Mouse (Mus musculus) embryo, embryonic 10.5 days (tissue): Measurements from ENCODE around the gene Npm3.

ENCODE experiments used
- DNase-seq: peaks from one replicate; pipeline ENCODE4 v3.0.0-alpha.2; 2015; ENCODE audit warnings: low spot score

Npm3 gene

DNA sequence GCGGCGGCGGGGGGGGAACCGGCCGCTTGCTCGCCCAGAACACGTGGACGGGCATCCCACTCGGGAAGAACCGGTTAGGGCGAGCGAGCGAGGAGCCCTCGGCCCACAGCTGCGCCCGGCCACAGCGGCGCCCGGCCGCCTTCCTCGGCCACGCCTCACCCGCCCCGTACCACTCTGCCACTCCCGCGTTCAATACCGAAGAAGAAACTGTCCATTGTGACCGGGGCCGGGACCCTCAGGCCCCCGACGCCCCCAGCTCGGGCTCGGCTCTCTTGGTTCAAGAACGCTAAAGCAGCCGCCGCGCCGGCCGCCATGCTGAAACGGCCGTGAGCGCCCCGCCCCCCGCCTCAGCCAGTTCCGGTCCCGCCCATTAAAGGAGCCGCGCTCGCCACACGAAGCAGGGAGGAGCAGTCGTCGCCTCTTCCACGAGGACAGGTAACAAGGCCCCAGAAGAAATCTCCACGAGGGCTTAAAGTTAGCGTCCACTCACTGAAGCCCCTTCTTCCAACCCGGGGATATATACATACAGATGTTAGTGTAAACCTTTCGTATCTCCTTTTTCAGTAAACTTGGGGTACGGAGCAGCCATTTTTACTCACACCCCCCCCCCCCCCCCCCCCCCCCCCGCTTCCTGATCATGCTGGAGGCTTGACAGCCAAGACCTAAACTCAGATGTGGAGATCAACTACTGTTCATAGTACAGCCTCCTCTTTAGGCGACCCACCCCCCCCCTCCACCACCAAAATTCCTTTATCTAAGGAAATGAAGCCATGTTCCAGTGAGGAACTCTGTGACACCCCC, at the start of gene Npm3:
TSS of gene Npm3 (minus strand) at position 349 of the 801 bp plus-strand sequence.
- peak; percentile 93 for DNase-seq

GRCm38 (mm10) chr19:45796879-45797278, 47.5 kb upstream of the Npm3 start:
- DNase-seq, result no peak

- DNase-seq, result peak; percentile 61
Observed at GRCm38 (mm10) chr19:45796061-45796556, 46.7 kb upstream of the Npm3 start.

- DNase-seq, result no peak
Observed at GRCm38 (mm10) chr19:45795406-45795944, 46.1 kb upstream of the Npm3 start.

GRCm38 (mm10) chr19:45794718-45795117, 45.3 kb upstream of the Npm3 start:
- DNase-seq, result no peak

- no peak for DNase-seq
Observed at GRCm38 (mm10) chr19:45792404-45792803, 43.0 kb upstream of the Npm3 start.

DNA sequence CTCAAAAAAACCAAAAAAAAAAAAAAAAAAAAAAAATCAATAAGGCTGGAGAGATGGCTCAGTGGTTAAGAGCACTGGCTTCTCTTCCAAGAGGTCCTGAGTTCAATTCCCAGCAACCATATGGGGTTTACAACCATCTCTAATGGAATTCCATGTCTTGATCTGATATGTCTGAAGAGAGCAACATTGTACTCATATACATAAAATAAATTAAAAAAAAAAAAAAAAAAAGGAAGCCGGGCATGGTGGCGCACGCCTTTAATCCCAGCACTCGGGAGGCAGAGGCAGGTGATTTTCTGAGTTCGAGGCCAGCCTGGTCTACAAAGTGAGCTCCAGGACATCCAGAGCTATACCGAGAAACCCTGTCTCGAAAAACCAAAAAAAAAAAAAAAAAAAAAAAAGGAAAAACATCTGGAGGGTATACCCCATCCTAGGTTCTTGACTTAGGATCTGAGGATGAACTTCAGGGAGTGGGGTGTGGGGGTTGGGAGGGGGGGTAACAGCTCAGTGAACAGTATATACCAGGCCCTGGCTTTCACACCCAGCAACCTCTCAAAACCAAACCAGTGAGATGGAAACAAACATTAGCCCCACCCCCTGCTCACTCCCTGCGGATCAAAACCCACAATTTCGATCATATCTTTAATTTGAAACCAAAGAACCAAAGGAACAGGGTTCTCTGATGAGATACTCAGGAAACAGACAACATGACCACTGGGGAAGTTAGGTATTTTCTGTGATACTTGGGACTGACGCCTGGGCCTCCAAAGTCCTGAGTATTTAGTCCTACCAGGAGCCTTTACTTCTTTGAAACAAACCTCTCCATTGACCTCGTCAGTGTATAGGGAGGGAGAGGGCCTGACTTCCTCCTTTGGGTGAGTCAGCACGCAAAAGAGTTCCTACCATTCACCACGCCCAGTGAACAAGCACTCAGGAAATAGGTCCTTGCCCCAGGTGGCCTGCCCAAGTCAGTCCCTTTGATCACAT, 40.8 kb upstream of the Npm3 start:
- DNase-seq, result no peak

GRCm38 (mm10) chr19:45789365-45789764, 40.0 kb upstream of the Npm3 start:
- no peak for DNase-seq

GRCm38 (mm10) chr19:45788337-45788736, 38.9 kb upstream of the Npm3 start:
- no peak for DNase-seq

GRCm38 (mm10) chr19:45787450-45787849, 38.1 kb upstream of the Npm3 start:
- no peak for DNase-seq

GRCm38 (mm10) chr19:45785470-45785869, 36.1 kb upstream of the Npm3 start:
- DNase-seq, result no peak

DNA sequence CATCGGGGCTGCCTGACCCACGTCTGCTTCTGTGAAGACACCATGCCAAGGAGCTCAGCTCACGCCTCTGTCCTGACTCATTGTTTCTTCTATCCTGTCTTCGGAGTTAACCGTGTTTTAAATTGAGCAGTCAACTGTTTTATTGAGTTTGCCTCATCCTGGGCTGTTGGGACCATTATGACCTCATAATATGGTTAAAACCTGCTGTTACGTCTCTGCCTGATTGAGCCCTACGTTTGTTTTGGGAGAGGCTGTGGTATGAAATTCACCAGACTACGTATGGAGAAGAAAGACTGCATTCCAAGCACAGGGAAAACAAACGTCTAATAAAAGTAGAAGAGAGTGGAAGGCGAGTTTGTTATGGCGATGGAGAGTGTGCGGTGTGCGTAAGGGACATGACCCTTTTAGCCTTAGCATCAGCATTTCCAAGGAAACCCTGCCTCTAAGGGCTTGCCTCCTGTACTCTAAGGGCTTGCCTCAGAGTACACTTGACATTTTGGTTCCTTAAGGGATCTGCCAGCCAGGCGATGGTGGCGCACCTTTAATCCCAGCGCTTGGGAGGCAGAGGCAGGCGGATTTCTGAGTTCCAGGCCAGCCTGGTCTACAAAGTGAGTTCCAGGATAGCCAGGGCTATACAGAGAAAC, 34.7 kb upstream of the Npm3 start:
- no peak for DNase-seq

GRCm38 (mm10) chr19:45783181-45783932, 34.0 kb upstream of the Npm3 start, which contains the start of gene Mgea5:
TSS of gene Mgea5 (minus strand) at chr19:45783837.
- peak; percentile 99 for DNase-seq

GRCm38 (mm10) chr19:45782315-45783001, 33.1 kb upstream of the Npm3 start:
- DNase-seq, result peak; percentile 79

DNA sequence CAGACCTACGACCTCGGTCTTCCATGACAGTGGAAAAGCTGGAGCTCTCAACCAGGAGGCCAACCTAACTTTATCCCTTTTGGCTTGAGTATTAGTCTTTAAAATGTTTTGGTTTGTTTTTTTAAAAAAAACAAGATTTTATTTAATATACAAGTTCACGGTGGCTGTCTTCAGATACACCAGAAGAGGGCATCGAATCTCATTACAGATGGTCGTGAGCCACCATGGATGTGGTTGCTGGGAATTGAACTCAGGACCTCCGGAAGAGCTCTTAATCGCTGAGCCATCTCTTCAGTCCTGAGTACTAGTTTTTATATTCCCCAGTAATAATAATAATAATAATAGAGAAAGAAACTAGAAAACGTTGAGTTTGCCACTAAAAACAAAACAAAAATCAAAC, 32.3 kb upstream of the Npm3 start:
- no peak for DNase-seq

DNA sequence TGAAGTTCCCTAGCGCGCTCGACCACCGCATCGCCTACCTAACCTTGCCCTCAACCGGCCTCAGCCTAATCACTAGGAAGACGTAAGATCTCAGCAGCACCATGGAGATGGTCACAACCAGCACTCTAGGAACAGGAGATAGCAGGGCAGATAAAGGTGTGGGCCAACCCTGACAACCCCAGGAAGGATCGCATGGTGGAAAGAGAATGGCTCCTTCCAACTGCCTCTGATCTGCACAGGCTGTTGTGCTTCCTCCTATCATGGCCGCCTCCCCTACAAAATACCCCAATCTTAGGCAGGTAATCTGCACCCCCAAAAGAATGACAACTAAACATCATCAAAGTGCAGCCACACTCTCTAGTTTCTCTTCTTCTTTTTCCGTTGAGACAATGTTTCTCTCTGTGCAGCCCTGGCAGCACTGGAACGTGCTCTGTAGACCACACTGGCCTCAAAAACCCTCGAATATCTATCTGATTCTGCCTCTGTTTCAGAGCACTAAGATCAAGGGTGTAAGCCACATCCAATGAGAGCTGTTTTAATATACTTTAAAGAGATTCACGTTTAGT, 31.0 kb upstream of the Npm3 start:
- DNase-seq, result no peak

DNA sequence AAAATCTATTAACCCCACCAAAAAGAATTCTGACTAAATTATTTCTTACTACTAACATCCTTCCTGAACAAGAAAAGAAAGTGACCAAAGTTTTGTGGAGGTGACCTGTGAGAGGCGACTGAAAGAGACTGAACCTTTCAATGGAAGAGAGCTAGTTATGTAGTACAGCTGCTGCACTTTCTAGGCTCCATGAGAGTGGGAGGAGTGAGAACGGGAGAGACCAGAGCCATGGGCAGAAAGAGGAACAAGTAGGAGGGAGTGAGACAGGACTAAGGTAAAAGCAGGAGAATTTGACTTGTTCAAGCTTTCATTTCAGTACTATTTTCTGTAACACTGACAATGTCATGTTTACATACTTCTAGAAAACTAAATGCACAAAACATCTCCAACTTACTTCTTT, 26.1 kb upstream of the Npm3 start:
- no peak for DNase-seq

- DNase-seq, result no peak
Observed at GRCm38 (mm10) chr19:45771501-45771900, 22.1 kb upstream of the Npm3 start.

GRCm38 (mm10) chr19:45760810-45761209, 11.4 kb upstream of the Npm3 start:
- no peak for DNase-seq

DNA sequence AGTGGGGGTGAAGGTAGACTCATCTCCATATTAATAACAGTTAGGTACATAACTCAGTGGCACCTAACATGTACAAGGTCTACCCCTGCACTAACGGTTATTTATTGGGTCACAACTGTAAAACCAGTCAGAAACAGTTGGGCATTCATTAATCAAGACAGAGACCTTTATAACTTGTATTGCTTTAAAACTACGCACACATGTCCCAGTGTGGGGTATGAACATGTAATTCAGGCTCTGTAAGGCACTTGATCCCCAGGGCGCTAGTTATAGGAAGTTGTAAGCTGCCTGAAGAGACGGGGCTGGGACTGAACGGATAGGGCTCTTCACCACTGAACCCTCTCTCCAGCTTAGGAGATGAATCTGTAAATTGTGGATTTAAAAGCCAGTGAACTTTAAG, 9.3 kb upstream of the Npm3 start:
- DNase-seq, result no peak
